Mouse (Mus musculus): ENCODE data around the gene Yaf2. TPM values are rescaled to one million over a fixed set of nuclear protein-coding genes. Genes with fewer than 3 reads are reported as not detected.
A peak's percentile ranks its signal among the peaks of the same experiment; 100 is the strongest.

Gene Yaf2
- polyA plus RNA-seq, 1 experiment = 136 TPM

GRCm38 (mm10) chr15:93288321-93288720, 48.4 kb downstream of the Yaf2 start:
- DNase-seq (ENCODE audit: extremely low spot score in 1 of 2, low spot score in 1 of 2) = no peak

GRCm38 (mm10) chr15:93287628-93288027, 49.1 kb downstream of the Yaf2 start:
- DNase-seq (ENCODE audit: extremely low spot score in 1 of 2, low spot score in 1 of 2) = no peak

- no peak for DNase-seq (ENCODE audit: extremely low spot score in 1 of 2, low spot score in 1 of 2)
These were observed 51.5 kb downstream of the Yaf2 start for GRCm38 (mm10) chr15:93285244-93285643.

DNA sequence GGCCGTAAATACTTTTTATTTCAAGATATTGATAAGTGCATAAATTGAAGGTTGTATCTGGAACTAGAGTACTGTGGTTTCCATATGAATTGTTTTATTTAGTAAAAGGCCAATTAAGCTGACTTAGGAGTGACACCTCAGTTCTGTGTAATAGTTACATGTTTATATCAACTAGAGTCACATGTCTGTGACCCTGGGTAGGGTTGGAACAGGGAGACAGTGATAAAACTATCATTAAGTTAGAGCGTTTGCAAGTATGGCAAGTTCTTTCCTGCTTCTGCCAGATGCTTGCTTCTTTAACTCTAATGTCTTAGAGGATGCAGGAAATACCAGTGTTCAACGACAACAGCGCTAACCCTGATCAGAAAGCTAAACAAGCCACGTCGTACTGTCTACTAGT, 52.4 kb downstream of the Yaf2 start:
- no peak for DNase-seq (ENCODE audit: extremely low spot score in 1 of 2, low spot score in 1 of 2)

GRCm38 (mm10) chr15:93283349-93283748, 53.4 kb downstream of the Yaf2 start:
- peak in 1 of 2 experiments; percentile 43 for DNase-seq (ENCODE audit: extremely low spot score in 1 of 2, low spot score in 1 of 2)

DNA sequence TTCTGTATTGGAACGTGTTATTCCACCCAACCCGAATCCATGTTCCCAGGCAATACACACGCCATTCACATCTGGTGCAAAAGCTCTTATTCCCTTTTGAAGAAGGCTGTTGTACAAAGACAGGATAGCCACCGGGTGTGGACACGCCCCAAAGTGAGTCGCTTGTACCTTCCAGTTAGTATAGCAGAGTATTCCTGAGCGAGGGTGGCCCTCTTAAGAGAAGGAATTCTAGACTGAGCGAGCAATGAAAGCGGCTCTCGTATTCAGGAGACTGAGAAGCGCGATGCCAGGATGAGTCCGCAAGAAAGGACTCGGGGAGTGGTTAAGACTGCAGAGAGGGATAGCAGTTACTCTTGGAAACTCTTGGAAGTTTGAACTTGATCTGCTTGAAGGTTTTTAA, 60.5 kb downstream of the Yaf2 start:
- peak in 1 of 2 experiments; percentile 17 for DNase-seq (ENCODE audit: extremely low spot score in 1 of 2, low spot score in 1 of 2)

DNA sequence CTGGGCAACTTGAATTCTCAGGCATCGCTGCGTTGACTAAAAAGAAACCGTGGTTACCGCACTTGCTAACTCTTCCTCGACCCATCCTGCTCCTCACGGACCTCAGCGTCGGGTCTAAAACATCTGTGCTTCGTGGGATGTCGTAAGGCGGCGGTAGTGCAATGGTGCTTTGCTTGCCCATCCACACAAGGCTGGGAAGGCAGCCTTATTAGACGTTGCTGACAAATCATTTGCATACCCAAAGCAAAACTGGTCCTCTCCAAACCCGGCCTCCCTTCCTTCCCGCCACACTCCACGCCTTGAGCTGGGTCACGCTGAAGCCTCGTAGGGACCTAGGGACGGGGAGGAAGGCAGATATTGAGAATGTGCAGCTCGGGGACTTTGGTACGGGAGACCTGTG, 61.1 kb downstream of the Yaf2 start:
- no peak for DNase-seq (ENCODE audit: extremely low spot score in 1 of 2, low spot score in 1 of 2)

- peak; percentile 97 to 99 for DNase-seq (ENCODE audit: extremely low spot score in 1 of 2, low spot score in 1 of 2)
These were observed 61.8 kb downstream of the Yaf2 start, which contains the start of gene Gxylt1 for GRCm38 (mm10) chr15:93274679-93275583. Gene Gxylt1 (minus strand): TSS chr15:93275179.

DNA sequence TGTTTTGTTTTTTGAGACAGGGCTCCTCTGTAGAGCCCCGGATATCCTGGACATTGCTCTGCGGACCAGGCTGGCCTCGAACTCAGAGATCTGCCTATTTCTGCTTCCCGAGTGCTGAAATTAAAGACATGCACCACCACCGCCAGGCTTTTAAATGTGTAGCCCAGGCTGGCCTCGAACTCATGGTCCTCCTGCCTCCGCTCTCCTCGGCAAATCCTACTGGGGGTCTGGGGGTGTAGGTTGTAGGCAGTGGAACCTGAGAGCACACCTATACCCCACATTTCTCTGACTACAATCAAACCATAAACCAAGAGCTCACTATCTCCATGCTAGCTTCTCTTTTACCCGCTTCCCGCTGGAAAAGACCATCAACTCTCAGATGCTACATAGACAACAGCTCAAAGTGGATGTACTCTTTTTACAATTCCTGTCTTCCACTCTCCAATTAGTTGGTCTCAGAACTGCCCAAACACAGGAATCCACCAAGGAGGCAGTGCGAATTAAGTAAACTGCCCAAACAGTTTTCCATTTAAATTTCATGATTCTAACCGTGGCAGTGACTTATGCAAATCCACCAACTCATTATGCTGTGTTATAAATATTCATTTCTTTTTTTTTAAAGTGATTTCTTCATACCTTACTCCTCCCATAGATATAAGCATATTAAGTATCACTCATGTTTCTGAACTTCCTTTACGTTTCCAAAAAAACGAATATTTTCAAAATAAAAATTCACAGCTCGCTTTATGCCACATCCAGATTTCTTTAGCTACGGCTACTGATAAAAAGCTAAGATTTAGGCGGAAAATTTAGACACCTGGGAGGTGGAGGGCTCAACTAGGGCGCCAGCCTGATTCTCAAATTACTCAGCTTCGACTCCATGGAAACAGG, 62.7 kb downstream of the Yaf2 start:
- no peak for DNase-seq (ENCODE audit: extremely low spot score in 1 of 2, low spot score in 1 of 2)

DNA sequence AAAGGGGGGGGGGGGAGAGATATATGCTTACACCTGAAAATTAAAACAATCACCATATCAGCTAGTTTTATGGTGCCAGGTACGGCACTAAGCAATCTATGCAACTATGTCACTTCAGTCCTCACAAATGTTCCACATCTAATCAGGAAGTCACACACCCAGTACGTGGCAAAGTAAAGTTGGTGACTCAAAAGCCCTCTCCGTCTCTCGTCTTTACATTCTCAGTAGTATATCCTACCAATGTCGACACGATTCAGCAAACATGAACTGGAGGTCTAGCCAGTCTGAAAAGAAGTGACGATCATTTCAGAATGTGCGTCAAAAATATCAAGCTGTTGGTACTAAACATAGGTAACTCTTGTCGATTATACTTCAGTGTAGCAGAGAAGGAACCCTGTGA, 63.8 kb downstream of the Yaf2 start:
- DNase-seq (ENCODE audit: extremely low spot score in 1 of 2, low spot score in 1 of 2) = no peak

DNA sequence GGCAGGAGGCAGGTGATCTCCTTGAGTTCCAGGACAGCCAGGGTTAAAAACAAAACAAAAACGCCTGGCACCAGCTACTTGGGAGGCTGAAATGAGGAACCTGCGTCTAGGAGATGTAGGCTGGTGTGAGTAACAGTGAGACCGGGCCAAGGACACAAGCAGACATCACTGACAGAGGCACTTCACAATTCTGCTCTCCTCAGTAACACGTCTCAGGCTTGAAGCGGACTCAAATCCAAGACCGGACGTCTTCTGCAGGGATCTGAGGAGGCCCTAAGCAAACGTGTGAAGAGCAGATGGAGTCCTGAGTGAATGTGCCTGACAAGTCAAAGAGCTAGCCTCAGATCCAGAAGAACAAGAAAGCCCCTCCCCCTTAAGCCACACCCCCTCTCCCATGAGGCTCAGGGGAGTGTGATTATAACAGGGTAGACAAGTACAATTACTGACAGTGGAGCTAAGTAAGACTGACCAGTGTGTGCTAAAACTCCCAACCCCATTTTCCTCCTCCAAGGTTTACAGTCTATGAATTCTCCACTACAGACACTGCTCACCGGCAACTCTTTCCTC, 66.4 kb downstream of the Yaf2 start:
- no peak for DNase-seq (ENCODE audit: extremely low spot score in 1 of 2, low spot score in 1 of 2)

- no peak for DNase-seq (ENCODE audit: extremely low spot score in 1 of 2, low spot score in 1 of 2)
These were observed 67.2 kb downstream of the Yaf2 start for GRCm38 (mm10) chr15:93269572-93269971.

DNA sequence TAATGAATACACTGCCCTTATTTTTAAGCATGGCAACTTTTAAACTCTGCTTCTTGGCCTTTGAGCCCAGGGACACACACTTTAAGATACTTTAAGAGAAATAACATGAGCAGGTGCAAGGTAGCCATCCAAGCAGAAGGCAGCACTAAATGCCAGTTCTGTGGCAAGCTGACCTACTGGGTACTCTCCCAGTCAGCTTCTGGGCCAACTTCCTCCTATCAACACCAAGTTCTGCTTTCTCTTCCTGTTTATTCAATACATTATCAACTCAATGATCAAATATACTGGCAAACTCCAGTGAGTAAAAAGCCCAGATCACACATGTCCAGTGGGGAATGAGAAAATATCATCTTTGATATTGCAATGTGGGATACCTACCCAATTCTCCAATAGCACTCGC, 68.7 kb downstream of the Yaf2 start:
- no peak for DNase-seq (ENCODE audit: extremely low spot score in 1 of 2, low spot score in 1 of 2)

- DNase-seq (ENCODE audit: extremely low spot score in 1 of 2, low spot score in 1 of 2) = no peak
These were observed 69.3 kb downstream of the Yaf2 start for GRCm38 (mm10) chr15:93267479-93267878.

DNA sequence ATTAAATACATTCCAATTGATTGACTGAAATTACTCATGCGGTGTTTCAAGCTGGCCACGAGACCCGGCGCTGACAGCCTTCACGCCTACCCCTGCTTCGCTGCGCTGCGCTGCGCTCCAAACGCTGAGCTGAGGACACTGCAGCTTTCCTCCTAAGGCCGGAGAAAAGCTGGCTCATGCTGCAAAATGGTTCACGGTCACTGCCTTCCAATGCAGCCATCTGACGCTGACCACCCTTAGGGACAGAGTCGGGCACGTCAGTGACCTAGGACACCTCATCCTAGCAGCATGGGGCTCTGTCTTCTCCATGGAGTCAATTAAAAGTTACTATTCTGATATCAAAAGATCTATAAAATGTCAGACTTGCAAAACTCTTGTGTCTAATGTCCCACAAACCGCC, 70.4 kb downstream of the Yaf2 start:
- no peak for DNase-seq (ENCODE audit: extremely low spot score in 1 of 2, low spot score in 1 of 2)

- peak; percentile 38 to 84 for DNase-seq (ENCODE audit: extremely low spot score in 1 of 2, low spot score in 1 of 2)
These were observed 71.0 kb downstream of the Yaf2 start for GRCm38 (mm10) chr15:93265728-93266127.

DNA sequence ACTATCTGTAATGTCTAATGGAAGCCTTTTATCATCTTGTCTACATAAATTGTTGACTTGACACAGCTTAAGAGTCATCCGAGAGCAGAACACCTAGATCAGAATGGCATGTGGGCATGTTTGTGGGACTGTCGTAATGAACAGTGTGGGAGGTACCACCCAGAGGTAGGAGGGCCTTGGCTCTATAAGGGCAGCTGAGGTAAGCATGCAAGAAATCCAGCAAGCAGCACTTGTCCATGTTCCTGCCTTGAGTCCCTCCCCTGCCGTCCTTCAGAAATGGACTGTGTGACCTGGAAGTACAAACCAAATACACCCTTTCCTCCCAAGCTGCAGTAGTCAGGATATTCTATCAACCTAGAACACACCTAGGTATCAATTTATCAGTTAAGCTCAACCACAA, 71.5 kb downstream of the Yaf2 start:
- no peak for DNase-seq (ENCODE audit: extremely low spot score in 1 of 2, low spot score in 1 of 2)

DNA sequence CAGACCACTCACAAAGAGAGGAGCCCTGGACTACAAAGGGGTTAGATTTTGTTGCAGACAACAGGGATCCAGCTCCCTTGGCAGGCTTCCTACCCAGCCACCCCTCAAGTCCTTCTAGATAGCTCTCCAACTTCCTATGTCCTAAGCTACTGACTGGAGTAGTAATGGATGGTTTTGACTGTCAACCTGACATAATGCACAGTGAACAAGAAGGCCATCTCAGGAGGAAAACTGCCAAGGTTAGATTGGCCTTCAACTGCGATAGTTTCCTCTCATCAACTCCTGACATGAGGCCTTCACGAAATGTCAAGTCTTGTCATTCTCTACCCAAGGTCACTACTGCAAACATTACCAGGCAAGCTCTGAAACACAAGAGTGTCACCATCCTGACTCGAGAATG, 72.5 kb downstream of the Yaf2 start:
- no peak for DNase-seq (ENCODE audit: extremely low spot score in 1 of 2, low spot score in 1 of 2)

- no peak for DNase-seq (ENCODE audit: extremely low spot score in 1 of 2, low spot score in 1 of 2)
These were observed 73.2 kb downstream of the Yaf2 start for GRCm38 (mm10) chr15:93263566-93263965.

- DNase-seq (ENCODE audit: extremely low spot score in 1 of 2, low spot score in 1 of 2) = no peak
These were observed 73.9 kb downstream of the Yaf2 start for GRCm38 (mm10) chr15:93262818-93263217.

GRCm38 (mm10) chr15:93262274-93262673, 74.5 kb downstream of the Yaf2 start:
- no peak for DNase-seq (ENCODE audit: extremely low spot score in 1 of 2, low spot score in 1 of 2)
